In the genomic region with DNA sequence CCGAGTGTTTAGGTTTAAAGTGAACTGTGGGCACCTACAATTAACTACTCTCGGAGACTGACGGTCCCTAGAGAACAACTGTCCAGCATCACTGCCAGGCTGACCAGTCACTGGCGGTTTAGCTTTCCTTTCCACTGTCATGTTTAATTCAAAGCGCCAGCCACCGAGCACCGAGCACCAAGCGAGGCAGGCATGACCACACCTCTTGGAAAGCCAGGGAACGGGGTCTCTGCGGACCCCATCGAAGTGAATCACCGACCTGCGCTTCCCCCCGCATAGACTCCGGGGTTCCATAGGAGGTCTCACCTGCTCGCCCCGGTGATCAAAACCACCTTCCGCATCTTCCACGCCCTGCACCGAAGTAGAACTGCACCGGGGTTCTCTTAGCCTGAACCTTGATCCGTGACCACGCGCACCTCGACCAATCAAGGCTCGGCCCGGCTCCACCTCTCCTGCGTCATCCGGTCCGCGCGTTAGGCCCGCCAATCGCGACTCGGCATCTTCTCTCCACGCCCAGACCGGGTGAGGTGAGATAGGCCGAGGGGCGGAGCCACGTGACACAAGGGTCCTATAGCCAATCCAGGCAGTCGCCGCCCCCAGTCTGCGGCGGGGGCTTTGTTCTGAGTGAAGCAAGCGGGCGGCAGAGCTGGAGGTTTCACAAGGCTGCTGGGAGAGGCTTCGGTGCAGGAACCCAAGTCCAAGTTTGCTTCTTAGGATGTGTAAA, we compare ENCODE assay signal across 8 mouse cellular contexts. TPM values are rescaled to one million over a fixed set of nuclear protein-coding genes. Genes with fewer than 3 reads are reported as not detected.
DNase-seq lines count a peak whose midpoint lies in the region; ATAC-seq and TF ChIP-seq lines count a peak whose summit lies in the region.

A gene (minus strand): TSS at position 450 of the 724 bp plus-strand sequence.

- TF ChIP-seq CTCF in MEL (IDR thresholded peaks at IDR 0.05 in 2 of 3, conservative IDR thresholded peaks at IDR 0.05 in 1 of 3; ENCODE audit: control insufficient read depth in 1 of 3, insufficient read depth in 1 of 3, low read depth in 2 of 3, low read length in 3 of 3, poor library complexity in 1 of 3, severe bottlenecking in 1 of 3) = no peak
- no peak for TF ChIP-seq CTCF in cerebellum, adult 2 months (IDR thresholded peaks at IDR 0.05; ENCODE audit: borderline replicate concordance, insufficient read depth, low read depth, low read length)
- TF ChIP-seq CTCF in forebrain, postnatal 0 days (IDR thresholded peaks at IDR 0.05; ENCODE audit: low read depth) = no peak

- WGBS in cerebellum, adult 2 months = under 1% methylated on average over 48 of the region's 48 CpGs
- WGBS in forebrain, postnatal 0 days = 1% methylated on average over 48 of the region's 48 CpGs
- under 1% methylated on average over 48 of the region's 48 CpGs for WGBS in lung, embryonic 15.5 days

- peak within 1 kb of the TSS; percentile 63 for H3K9ac ChIP-seq in MEL (ENCODE audit: control insufficient read depth, low read depth, low read length, poor library complexity, severe bottlenecking)
- H3K9ac ChIP-seq in forebrain, postnatal 0 days = peak within 1 kb of the TSS; percentile 54
- H3K9ac ChIP-seq in lung, embryonic 15.5 days = peak within 1 kb of the TSS; percentile 52

- H3K4me2 ChIP-seq in forebrain, postnatal 0 days (ENCODE audit: low read depth) = peak within 1 kb of the TSS; percentile 68
- peak within 1 kb of the TSS; percentile 86 for H3K4me2 ChIP-seq in lung, embryonic 15.5 days

- TF ChIP-seq EP300 in MEL (IDR thresholded peaks at IDR 0.05; ENCODE audit: low read depth in 1 of 2, low read length in 2 of 2) = no peak

- no peaks in the 10 kb centered on the region for H3K79me2 ChIP-seq in MEL (ENCODE audit: control insufficient read depth, insufficient read depth, low read length, poor library complexity)

- H3K9me3 ChIP-seq in MEL (replicated peaks; ENCODE audit: insufficient read depth, low read length) = no peaks in the 10 kb centered on the region
- no peaks in the 10 kb centered on the region for H3K9me3 ChIP-seq in forebrain, postnatal 0 days (ENCODE audit: low read length)
- H3K9me3 ChIP-seq in lung, embryonic 15.5 days = no peaks in the 10 kb centered on the region

- H3K27me3 ChIP-seq in MEL (ENCODE audit: control insufficient read depth in 1 of 2, insufficient read depth in 2 of 2, low read length in 2 of 2) = no peaks in the 10 kb centered on the region
- no peaks in the 10 kb centered on the region for H3K27me3 ChIP-seq in cerebellum, adult 2 months (ENCODE audit: control insufficient read depth, insufficient read depth, low read length)
- no peaks in the 10 kb centered on the region for H3K27me3 ChIP-seq in forebrain, postnatal 0 days (ENCODE audit: insufficient read depth, low read length)
- no peaks in the 10 kb centered on the region for H3K27me3 ChIP-seq in lung, embryonic 15.5 days

- peak within 1 kb of the TSS; percentile 9; the same call in 1 of the 2 replicates for H3K27ac ChIP-seq in MEL (ENCODE audit: control insufficient read depth, low read depth, low read length)
- H3K27ac ChIP-seq in cerebellum, adult 2 months (ENCODE audit: insufficient read depth, low read length) = no peak within 1 kb of the TSS
- H3K27ac ChIP-seq in forebrain, postnatal 0 days (ENCODE audit: low read depth, low read length) = peak within 1 kb of the TSS; percentile 66
- H3K27ac ChIP-seq in lung, embryonic 15.5 days = peak within 1 kb of the TSS; percentile 92

- peak; percentile 36 to 87; a peak in 2 of 4 replicates for TF ChIP-seq POLR2A in MEL (IDR thresholded peaks at IDR 0.05; ENCODE audit: control insufficient read depth in 1 of 2, insufficient read depth in 1 of 2, low read depth in 1 of 2, low read length in 2 of 2, poor library complexity in 1 of 2)
- TF ChIP-seq POLR2A in cerebellum, adult 2 months (IDR thresholded peaks at IDR 0.05; ENCODE audit: borderline replicate concordance, insufficient read depth, low read length) = peak; percentile 86; the same call in 1 of the 2 replicates

- peak within 1 kb of the TSS; percentile 76 to 80 for H3K4me3 ChIP-seq in MEL (ENCODE audit: control insufficient read depth in 1 of 2, insufficient read depth in 1 of 2, low read depth in 2 of 2, low read length in 2 of 2)
- peak within 1 kb of the TSS; percentile 74 for H3K4me3 ChIP-seq in cerebellum, adult 2 months (replicated peaks; ENCODE audit: insufficient read depth, low read depth, low read length)
- H3K4me3 ChIP-seq in forebrain, postnatal 0 days (ENCODE audit: low read depth, low read length) = peak within 1 kb of the TSS; percentile 62
- peak within 1 kb of the TSS; percentile 69 for H3K4me3 ChIP-seq in lung, embryonic 15.5 days

- peak; percentile 100 for ATAC-seq in forebrain, postnatal 0 days
- ATAC-seq in lung, embryonic 15.5 days (ENCODE audit: borderline replicate concordance, extremely low read depth, low FRiP score, low TSS enrichment) = peak; percentile 100

- TF ChIP-seq RAD21 in MEL (IDR thresholded peaks at IDR 0.05; ENCODE audit: low read depth, low read length) = no peak

- H3K4me1 ChIP-seq in MEL (ENCODE audit: control insufficient read depth in 1 of 2, insufficient read depth in 2 of 2, low read length in 2 of 2) = no peaks in the 10 kb centered on the region
- no peaks in the 10 kb centered on the region for H3K4me1 ChIP-seq in cerebellum, adult 2 months (ENCODE audit: control insufficient read depth, insufficient read depth, low read length)
- H3K4me1 ChIP-seq in forebrain, postnatal 0 days (ENCODE audit: insufficient read depth) = peaks cover 9% of the 10 kb centered on the region; the same call in 1 of the 2 replicates
- H3K4me1 ChIP-seq in lung, embryonic 15.5 days = peaks cover 19% of the 10 kb centered on the region

- peaks cover 0 to 2% of the 10 kb centered on the region in 2 experiments; a peak in 2 of 4 replicates for H3K36me3 ChIP-seq in MEL (ENCODE audit: control insufficient read depth in 1 of 2, insufficient read depth in 2 of 2, low read length in 2 of 2)
- peaks cover 24% of the 10 kb centered on the region for H3K36me3 ChIP-seq in forebrain, postnatal 0 days (ENCODE audit: insufficient read depth)
- peaks cover 4% of the 10 kb centered on the region for H3K36me3 ChIP-seq in lung, embryonic 15.5 days

- DNase-seq in MEL (ENCODE audit: low read depth, low spot score) = peak; percentile 99
- peak; percentile 97 to 99 for DNase-seq in cerebellum, adult 2 months
- peak; percentile 99 for DNase-seq in forebrain, postnatal 0 days
- DNase-seq in heart, postnatal 4 days = peak; percentile 99
- DNase-seq in layer of hippocampus, adult 8-10 months (ENCODE audit: low spot score in 2 of 2) = peak; percentile 98 to 99
- peak; percentile 98 for DNase-seq in ovary, adult 18-20 months (ENCODE audit: low spot score)
- peak; percentile 99 for DNase-seq in thymus, postnatal 0 days (ENCODE audit: low spot score)

TF ChIP-seq in MEL, 35 proteins besides CTCF, POLR2A, EP300 and RAD21 (continues in another document):
- TF ChIP-seq TAL1 (IDR thresholded peaks at IDR 0.05; ENCODE audit: low read length) (no peak), JUND (IDR thresholded peaks at IDR 0.05; ENCODE audit: low read depth, low read length) (no peak), BHLHE40 (IDR thresholded peaks at IDR 0.05; ENCODE audit: borderline replicate concordance, low read depth, low read length) (no peak), USF1 (IDR thresholded peaks at IDR 0.05; ENCODE audit: low read depth, low read length) (peak; percentile 97), USF2 (IDR thresholded peaks at IDR 0.05; ENCODE audit: borderline replicate concordance in 1 of 2, insufficient read depth in 1 of 2, low read depth in 1 of 2, low read length in 2 of 2) (peak in 1 of 2 experiments; percentile 74; a peak in 2 of 4 replicates), MYC (IDR thresholded peaks at IDR 0.05; ENCODE audit: low read depth, low read length) (peak; percentile 24; the same call in 1 of the 2 replicates), KAT2A (conservative IDR thresholded peaks at IDR 0.05; ENCODE audit: low read depth, low read length) (no peak), RCOR1 (IDR thresholded peaks at IDR 0.05; ENCODE audit: low read depth, low read length) (no peak), SMC3 (IDR thresholded peaks at IDR 0.05; ENCODE audit: low read depth, low read length) (no peak), NRF1 (IDR thresholded peaks at IDR 0.05; ENCODE audit: insufficient read depth, low read depth, low read length, poor library complexity, severe bottlenecking) (no peak), ZC3H11A (IDR thresholded peaks at IDR 0.05; ENCODE audit: low read depth, low read length) (no peak), POLR2AphosphoS5 (IDR thresholded peaks at IDR 0.05; ENCODE audit: borderline replicate concordance, low read depth, low read length) (no peak), ZKSCAN1 (IDR thresholded peaks at IDR 0.05; ENCODE audit: low read depth, low read length) (no peak), CHD1 (IDR thresholded peaks at IDR 0.05; ENCODE audit: low read depth, low read length) (no peak), MAX (IDR thresholded peaks at IDR 0.05; ENCODE audit: low read length) (peak; percentile 90), ETS1 (IDR thresholded peaks at IDR 0.05; ENCODE audit: low read depth, low read length) (no peak; the same call in 1 of the 2 replicates), ZMIZ1 (IDR thresholded peaks at IDR 0.05; ENCODE audit: low read depth, low read length) (peak; percentile 75), MEF2A (IDR thresholded peaks at IDR 0.05; ENCODE audit: extremely low read depth, insufficient replicate concordance, low read depth, low read length, poor library complexity, severe bottlenecking) (no peak), GABPA (IDR thresholded peaks at IDR 0.05; ENCODE audit: low read depth, low read length) (no peak), ZNF384 (IDR thresholded peaks at IDR 0.05; ENCODE audit: low read depth, low read length) (no peak), ELF1 (IDR thresholded peaks at IDR 0.05; ENCODE audit: low read depth, low read length) (no peak), MXI1 (IDR thresholded peaks at IDR 0.05; ENCODE audit: low read depth, low read length) (peak; percentile 85; the same call in 1 of the 2 replicates), HCFC1 (IDR thresholded peaks at IDR 0.05; ENCODE audit: low read depth, low read length) (peak; percentile 60)

RNA-seq across cellular contexts. Expression of the gene that starts here (rescaled TPM):
- total RNA-seq in MEL (2012; rRNA removed) = 2.5 and 4.8 TPM in 2 replicates
- 1 to 10 TPM in 1 of 2 experiments, not detected in 1; 5.7 TPM for polyA plus RNA-seq in MEL (2012; ENCODE audit: insufficient read depth in 1 of 2, insufficient read length in 2 of 2, low read depth in 1 of 2, low replicate concordance in 2 of 2, missing spikeins in 1 of 2)
- 14.4 and 15.8 TPM in 2 replicates for polyA plus RNA-seq in cerebellum, adult 2 months (2012; rRNA removed)
- total RNA-seq in forebrain, postnatal 0 days (2014; rRNA removed) = 20.9 and 30.0 TPM in 2 replicates
- polyA plus RNA-seq in forebrain, postnatal 0 days (2015; fragmentation: Nextera tagmentation; extraction: Ambion mirVana) = 19.2 and 29.0 TPM in 2 replicates
- 10 to 100 TPM; 30.9 to 34.2 TPM for total RNA-seq in heart, postnatal 4 days (2021)
- 10 to 100 TPM; 14.9 to 19.0 (median 17.0) TPM for total RNA-seq in layer of hippocampus, adult 8-10 months (2022)
- polyA plus RNA-seq in lung, embryonic 15.5 days (2015; fragmentation: Nextera tagmentation; extraction: Ambion mirVana) = 10.0 and 10.8 TPM in 2 replicates
- polyA plus RNA-seq in thymus, postnatal 0 days (2015; fragmentation: Nextera tagmentation; extraction: Ambion mirVana) = 9.9 and 11.0 TPM in 2 replicates
